Mouse (Mus musculus): ENCODE measurements around the gene Shld1.
A peak's percentile ranks its signal among the peaks of the same experiment; 100 is the strongest.

The Shld1 gene

DNA sequence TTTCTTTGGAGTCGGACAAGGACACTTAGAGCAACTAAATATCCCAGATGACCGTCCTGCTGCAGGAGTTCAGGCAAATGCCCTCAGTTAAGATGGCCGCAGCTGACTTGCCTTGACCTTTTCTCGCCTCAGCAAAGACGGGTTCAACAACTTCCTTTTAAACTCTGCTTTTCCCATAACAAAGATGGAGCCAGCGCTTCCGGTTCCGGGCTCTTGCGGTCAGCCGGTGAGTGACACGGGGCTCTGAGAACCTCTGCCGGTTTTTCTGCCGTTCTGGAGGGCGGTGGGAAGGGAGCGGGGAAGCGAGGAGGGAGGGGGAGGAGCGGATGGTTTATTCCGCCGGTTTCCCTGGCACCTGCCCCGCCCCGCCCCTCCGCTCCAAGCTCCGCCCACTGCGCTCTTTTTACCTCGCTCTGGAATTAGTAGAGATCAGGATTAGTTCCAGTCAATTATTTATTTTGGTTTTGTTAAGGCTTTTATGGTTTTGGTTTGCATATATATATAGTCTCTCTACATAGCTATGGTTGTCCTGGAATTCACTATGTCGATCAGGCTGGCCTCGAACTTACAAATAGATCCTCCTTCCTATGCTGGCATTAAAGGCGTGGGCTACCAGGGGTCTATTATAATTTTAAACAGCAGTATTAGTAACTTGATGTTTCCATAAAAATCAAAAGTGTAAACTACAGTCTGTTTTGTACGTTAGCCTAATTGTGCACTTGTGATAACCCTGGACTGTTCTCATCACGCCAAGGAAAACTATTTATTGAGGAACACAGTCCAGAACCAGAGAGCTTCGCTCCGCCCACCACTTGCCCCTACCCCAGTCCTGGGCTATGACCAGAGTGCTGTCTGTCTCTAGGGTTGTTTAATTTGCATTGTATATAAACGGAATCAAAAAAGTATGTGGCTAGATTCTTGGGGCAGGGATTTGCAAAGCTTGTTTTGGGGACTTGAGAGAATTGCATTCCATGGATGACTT, at the start of gene Shld1:
TSS of gene Shld1 (plus strand) at position 176 of the 982 bp plus-strand sequence.
- peak; percentile 92 for DNase-seq

DNA sequence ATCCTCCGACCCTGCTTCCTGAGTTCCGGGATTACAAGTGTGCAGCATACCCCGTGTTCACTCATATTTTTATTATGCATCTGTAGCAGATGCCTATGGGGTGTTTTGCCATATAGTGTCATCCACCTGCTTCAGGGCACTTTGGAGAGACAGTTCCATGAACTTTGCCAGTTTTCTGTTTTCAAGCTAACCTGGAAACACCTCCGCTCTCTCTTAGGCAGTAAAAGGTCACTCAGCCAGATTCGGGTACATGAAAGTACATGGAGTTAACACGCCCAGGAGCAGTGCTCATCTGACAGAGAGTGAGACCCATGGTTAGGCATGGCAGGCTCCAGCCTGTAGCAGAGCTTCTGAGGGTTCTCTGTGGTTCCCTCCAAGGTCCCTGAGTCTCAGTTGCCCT, 48.4 kb upstream of the Shld1 start:
- no peak for DNase-seq

DNA sequence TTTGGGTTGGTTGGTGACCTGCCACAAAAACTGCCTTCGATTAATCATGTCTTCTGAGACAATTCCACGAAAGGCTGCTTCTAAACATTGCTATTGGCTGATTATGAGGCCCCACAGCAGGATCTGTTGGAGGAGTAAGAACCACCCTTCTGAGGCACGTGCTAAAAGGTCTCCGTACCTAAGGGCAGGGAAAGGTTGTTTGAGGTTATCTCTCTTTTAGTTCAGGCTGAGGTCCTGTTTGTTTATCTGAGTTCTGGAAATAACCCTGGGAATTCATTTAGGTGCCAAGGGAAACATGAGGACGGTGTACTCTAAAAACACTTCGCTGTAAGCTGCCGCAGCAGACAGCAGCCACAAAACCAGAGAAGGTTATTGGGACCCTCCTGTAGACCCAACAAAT, 47.4 kb upstream of the Shld1 start:
- no peak for DNase-seq

DNA sequence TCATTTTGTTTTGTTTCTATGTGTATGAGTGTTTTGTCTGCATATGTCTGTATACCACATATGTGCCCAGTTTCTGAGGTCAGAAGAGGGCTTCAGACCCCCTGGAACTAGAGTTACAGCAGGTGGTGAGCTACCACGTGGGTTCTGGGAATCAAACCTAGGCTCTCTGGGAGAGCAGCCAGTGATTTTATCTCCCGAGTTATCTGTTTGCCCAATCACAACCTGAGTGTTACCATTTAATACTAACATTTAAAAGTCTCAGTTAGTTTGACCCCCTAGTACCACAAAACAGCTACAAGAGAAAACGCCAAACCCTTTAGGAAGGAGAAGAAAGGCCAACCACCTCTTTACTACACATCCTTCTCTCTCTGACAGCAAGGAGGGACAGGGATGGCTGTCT, 45.5 kb upstream of the Shld1 start:
- DNase-seq = no peak

DNA sequence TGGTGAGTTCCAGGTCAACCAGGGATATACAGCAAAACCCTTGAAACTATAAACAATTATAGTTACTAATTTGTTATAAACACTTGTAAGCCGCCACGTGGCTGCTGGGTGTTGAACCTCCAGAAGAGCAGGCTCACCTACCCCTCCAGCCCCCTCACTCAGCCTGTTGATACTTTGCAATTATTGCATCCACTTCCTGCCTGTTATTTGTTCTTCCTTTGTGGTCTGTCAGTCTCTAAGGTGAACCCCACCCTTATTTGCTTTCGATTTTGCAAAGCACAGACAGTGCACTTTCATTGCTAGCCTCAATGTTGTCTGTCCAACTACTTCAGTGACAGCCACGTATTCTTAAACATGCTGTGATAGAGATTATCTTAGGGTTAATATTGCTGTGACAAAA, 43.6 kb upstream of the Shld1 start:
- DNase-seq = no peak

DNA sequence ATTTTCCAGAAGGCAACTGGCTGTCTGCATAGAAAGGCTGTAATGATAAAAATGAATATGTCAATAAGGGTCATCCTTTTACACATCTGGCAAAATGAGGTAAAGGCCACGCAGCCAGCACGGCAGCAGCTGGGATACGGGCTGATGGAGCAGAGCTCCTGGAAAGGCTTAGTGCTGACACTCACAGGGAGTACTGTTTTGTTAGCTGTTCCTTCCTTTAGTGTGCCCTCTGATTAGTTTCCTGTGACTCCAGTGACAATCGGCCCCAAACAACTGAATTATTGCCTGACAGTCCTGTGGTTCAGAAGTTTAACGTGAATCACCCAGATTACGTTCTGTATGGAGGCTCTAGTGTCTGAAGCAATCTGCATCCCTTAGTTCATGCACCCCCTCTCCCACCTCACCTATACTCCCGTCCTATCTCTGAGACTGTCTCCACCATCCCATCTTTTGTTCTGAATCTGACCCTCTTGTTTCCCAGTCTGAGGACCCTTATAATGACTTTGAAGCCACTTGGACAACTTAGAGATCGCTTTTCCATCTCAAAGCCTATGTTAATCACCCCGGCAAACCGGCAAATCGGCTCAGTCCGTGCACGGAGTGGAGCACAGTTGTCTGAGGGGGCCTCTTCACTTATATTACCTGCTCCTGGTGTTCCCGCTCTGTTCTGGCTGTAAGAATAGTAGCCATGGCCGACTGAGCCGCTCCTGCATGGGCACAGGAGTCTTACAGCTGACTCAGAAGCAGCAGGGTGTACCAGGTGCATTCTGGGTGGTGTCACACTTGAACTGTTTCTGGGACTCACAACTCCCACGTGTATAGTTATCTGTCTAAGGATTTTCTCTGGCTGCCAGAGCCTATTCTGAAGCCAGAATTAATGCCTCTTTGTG, 39.6 kb upstream of the Shld1 start:
- DNase-seq = peak; percentile 11

DNA sequence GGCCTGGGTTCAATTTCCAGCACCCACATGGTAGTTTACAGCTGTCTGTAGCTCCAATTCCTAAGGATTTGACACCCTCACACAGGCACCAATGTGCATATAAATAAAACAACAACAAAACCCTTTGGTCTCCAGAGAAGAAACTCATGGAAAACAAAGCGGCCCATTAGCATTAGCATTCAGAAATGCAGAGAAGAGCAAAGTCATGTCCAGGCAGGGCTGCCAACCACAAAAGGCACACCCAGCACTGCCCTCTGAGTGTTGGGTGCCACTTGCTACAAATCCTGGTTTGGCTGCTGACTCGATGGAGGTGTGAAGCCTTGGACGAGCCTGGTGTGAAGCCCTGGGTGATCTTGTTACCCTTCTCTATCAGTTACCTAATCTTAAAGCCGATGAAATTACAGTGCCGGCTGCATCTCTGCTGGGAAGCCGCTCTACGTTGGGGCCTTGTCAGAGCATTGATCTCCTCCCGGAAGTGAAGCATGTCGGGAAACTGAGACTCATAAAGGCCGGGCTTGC, 37.3 kb upstream of the Shld1 start:
- no peak for DNase-seq

DNA sequence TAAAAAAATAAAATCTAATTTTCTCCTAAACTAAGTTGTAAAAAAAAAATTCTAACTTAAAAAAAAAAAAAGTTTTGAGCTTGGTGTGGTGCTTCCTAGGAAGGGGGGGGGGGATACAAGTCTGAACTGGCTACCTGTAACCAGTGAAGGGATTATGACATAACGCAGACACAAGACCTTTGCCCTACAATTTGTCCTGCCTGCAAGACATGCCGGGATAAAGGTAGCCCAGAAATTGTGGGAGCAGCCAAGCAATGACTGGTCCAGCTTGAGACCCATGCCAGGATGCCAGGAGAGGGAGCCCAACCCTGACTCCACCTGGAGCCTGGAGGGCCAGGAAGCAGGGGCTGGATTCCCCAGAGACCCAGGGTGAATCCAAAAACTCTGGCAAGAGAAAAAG, 36.2 kb upstream of the Shld1 start:
- DNase-seq = peak; percentile 8

DNA sequence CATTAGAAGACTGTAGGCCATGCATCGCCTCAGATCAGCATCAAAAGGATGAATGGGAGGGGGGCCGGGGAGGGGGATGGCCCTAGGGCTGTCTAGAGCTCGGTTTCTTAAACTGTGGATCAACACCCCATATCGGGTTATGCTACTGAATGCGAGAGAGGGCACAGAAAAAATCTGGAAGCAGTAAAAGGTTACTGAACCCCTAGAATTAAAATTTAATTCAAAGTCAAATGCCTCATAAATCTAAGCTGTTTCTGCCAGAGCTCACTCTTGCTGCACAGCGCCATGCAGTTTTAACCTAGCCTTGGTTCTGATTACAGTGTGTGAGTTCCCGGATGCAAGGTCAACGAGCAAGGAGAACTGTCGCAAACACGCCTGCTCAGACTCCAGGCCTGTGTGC, 34.3 kb upstream of the Shld1 start:
- DNase-seq = peak; percentile 51

DNA sequence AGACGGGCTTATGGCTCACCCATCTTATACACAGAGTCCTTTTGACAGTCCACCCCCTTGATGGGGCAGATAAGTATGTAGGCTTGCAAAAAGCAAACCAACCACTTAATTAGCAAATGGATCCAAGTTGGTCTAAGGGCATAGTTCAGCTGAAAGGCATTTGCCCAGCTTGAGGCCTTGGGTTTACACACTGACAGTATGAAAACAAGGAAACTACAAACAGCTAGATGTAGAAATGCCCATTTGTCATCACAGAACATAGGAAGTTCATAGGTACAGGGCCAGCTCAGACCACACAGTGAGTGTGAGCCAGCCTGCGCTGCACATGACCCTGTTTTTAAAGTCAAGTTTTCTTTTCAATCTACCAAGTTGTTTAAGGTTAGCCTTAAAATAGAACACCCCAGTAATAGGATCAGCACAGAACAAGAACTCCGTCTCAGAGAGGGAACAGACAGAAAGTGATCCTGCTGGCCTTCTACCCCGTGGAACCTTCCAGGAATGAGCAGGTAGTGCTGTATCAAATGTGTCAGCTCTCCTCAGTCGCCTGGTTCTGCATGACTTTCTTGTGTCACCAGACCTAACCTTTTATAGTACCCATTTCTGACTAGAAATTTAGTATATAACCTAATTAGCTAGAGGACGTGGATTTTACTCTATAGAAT, 31.8 kb upstream of the Shld1 start:
- DNase-seq = no peak

DNA sequence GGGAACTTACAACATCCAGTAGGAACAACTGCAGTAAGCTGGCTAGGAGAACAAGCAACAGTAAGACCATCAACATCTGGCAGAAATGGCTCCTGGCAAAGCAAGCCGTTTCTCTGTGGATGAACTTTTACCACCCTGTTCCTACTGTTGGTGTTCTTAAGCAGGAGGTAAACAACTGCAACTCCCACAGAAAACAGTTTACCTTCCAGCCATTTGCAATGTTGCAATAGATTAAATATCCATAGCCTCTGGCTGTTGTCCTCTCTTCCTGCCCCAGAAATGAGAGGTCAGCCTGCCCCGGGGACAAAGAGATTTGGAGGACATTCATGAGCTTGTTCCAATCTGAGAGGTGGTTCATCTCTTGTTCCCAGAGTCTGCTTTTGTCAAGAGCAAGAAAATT, 29.5 kb upstream of the Shld1 start:
- DNase-seq = no peak

DNA sequence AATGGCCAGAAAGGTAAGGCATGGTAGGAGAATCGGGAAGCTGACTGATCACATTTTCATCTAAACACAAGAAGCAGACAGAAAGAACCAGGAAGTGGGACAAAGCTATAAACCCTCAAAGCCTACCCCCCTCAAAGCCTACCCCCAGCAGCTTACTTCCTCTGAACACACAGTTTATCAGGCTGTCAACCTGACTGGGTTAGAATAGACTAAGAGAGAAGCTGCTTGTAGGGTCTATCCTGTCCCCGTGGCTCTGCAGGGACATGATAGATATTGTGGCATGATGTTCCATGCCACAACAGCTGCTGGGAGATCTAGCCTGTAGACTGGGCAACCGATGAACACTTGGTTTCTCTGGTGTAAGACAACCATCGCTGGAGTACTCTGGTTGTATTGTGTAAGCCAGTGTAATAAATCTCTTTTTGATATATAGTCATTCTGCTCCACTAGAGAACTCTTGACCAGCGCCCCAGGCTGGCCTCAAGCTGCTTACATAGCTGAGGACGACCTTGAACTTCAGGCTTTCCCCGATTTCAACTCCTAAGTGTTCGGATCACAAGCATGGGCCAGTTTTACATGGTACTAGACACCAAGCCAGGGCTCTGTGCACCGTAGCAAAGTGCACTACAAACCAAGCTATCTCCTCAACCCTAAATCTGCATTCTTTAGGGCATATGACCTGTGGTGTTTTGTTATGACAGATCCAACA, 28.2 kb upstream of the Shld1 start:
- DNase-seq = no peak

DNA sequence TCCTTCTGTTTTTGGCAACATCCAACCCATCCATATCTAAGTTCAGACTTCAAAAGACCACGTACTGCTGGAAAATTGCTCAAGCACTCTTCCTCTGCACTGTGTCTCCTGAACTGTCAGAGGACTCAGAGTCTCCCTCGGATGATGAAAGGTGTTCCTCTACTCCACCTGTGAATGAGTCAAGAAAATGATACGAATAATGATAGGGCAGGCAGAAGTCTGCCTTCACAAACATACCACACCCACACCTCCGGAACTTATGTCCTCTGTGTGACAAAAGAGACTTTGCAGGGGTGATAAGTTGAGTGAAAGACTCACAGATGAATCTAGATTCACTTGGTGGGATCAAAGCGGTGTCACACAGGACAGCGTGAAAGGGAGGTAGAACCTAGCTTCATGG, 17.6 kb upstream of the Shld1 start:
- no peak for DNase-seq

DNA sequence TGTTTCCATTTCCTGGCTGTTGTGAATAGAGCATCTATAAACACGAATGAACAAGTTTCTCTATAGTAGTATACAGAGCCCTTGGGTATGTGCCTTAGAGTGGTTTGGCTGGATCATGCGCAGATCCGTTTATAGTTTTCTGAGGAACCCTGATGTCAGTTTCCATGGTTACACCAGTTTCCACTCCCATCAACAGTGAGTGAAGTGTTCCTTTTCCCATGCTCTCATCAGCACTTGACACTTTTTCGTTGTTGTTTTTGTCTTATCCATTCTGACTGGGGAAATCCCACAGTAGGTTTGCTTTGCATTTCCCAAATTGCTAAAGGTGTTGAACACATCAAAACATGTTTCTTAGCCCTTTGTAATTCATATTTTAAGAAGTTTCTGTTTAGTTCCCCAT, 16.4 kb upstream of the Shld1 start:
- DNase-seq = no peak

DNA sequence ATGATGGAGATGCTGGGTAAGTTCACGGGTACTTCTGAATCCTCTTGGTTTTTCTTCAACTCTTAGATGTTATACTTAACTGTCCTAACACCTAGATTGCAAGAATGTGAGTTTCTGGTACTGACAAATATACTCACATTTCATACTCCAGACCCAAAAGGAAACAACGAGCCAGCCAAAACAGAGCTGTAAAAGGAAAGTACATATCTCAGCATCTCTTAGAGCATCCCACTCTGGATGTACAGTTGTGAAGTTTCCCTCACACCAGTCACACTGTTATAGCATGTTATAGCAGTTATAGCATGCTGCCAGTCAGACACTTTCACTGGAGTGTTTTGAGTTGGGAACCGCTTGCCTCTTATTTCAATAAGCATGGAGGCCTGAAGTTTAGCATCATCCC, 14.6 kb upstream of the Shld1 start:
- DNase-seq = no peak

DNA sequence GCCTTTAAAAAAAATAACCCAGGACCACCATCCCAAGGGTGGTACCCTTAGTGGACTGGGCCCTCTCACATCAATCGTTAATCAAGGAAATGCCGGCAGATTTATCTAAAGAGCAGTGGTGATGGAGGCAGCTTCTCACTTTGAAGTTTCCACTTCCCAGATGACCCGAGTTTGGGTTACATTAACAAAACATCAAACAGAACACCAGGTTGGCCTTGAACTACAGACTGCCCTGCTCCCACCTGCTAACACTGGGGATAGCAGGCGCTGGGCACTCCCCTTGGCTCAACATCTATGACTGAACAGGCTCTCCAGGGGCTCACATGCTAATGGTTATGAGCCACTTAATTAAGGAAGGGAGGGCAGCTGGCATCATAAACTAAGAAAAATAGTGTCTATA, 10.6 kb upstream of the Shld1 start:
- DNase-seq = no peak

DNA sequence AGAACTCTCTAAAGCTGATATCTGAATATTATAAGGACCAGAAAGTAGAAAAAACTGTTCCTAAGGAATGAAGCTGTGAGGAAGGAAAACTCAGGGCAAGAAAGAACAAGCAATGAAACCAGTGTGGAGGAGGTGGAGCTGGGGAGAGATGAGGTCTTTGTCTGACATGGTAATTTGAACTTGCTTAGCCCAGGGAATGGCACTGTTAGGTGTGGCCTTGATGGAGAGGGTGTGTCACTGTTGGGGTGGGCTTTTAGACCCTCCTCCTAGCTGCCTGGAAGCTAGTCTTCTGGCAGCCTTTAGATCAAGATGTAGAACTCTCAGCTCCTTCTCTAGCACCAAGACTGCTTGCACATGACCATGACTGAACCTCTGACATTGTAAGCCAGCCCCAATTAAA, 1.7 kb upstream of the Shld1 start:
- no peak for DNase-seq

DNA sequence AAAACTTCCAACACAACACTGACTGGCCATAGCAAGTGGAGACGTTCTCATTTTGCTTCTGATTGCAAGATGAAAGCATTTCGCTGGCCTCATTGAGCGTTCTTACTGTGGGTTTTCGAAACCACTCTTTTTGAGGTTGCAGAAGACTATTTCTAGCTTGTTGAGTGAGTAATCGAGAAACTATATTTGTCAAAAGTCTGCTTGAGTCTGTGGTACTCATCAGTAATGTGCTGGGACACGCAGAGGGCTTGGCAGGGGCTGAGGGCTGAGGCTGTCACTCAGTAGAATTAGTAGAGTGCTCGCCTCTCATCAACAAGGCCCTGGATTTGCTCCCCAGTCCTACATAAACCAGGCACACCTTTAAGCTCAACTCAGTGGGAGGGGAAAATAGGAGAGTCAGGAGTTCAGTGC, 1.9 kb downstream of the Shld1 start:
- no peak for DNase-seq

DNA sequence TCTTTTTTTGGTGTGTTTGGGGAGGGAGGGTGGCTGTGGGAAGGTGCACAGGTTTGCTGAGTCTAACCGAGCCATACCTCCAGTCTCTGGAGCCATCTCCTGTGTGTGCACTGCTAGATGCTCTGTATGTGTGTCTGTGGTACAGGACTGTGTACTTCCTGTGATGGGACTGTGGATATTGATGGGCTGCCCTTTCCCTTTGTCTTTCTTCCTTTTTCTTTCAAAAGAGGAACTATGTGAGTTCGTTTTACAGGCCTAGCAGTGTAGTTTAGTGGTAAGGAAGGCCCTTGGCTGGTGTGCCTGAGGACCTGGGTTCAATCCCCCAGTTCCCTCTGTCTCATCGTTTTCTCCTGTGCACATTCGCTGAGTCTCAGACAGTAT, 2.4 kb downstream of the Shld1 start:
- no peak for DNase-seq

DNA sequence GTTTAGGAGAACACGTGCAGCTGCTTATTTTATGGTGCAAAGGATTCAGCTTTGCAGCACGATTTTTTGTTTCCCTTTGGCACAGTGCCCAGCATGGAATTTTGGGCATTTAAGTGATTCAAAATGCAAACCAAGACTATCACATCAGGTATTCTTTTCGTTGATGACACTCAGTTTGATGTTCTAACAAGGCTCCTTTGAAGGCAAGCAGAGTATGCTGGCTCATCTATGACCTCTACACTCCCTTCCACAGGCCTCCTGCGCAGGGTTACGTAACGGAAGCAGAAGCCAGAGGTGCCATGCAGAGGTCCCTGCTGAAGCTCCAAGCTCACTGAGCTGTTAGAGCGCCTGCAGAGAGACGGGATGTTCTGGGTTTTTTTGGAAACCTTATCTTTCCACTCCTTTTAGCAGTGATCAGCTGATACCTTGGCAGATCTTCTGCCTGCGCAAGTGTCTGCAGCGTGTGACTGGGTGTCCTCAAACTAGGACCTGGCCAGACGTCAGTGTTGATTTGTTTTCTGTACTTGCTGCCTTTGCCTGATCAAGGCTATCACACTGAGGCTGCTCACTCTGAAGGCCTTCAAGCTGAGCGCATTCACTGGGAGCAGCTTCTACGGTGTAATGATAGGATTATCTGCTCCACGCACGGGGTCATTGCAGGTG, 3.0 kb downstream of the Shld1 start:
- DNase-seq = peak; percentile 43

DNA sequence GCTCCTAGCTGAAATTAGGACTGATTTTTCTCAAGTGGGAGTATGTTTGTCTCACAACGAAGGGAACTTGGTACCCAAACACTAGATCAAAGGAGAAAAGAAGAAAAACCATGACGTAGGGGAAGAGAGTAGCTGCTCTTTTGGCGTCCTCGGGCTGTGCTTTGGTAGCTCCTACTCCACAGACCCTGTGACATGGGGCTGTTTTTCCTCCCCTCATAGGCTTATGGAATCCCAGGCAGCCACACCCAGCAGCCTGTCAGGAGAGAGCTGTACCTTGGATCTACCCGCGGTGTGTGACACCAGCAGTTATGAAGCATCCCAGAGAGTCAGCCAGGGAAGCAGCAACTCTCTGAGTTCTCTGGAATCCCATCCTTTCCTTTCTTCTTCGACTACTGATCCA, 5.0 kb downstream of the Shld1 start:
- DNase-seq = no peak

DNA sequence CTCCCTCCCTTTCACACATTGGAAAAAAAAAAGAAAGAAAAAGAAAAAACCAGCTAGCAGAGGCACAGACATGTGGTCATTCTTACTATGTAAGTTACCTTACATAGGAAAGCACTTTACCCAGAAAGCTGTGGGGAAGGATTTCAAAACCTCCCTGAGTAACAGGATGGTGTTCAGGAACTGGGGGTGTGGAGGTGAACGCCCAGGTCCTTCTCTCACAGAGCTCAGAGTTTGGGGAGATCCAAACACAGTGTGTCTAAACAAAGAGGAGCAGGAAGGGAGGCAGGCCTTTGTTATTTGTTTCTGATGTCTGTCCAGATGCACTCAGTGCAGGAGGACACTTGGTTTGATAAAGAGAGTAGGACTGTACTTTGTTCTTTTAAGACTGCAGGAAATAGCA, 5.6 kb downstream of the Shld1 start:
- DNase-seq = no peak
